Mouse (Mus musculus) heart, embryonic 12.5 days (tissue): ENCODE data around the gene Amn. TPM values are rescaled to one million over a fixed set of nuclear protein-coding genes. Genes with fewer than 3 reads are reported as not detected.

Experiments used
- ATAC-seq: fragments of 200-750 bp; cut with Nextera tagmentation; 2 replicates; pipeline ENCODE4 v1.8.0; 2017; ENCODE audit warnings: moderate TSS enrichment, moderate library complexity; ENCODE audit not compliant: insufficient number of reproducible peaks, low FRiP score
- H3K27ac ChIP-seq: fragments of 300-500 bp; sonication (generic); 2 replicates; pipeline ENCODE4 v1.5.1; 2016; ENCODE audit warnings: mild to moderate bottlenecking, moderate library complexity; ENCODE audit not compliant: poor library complexity, severe bottlenecking
- H3K27me3 ChIP-seq: fragments of 300-500 bp; sonication (generic); replicated peaks from 2 replicates; pipeline ENCODE4 v1.6.1; 2016; ENCODE audit warnings: mild to moderate bottlenecking, moderate library complexity
- H3K36me3 ChIP-seq: fragments of 300-500 bp; sonication (generic); 2 replicates; pipeline ENCODE4 v1.6.1; 2016; ENCODE audit warnings: mild to moderate bottlenecking, moderate library complexity
- H3K4me1 ChIP-seq: fragments of 300-500 bp; sonication (generic); replicated peaks from 2 replicates; pipeline ENCODE4 v1.6.1; 2016; ENCODE audit warnings: mild to moderate bottlenecking
- H3K4me2 ChIP-seq: fragments of 300-500 bp; sonication (generic); 2 replicates; pipeline ENCODE4 v1.6.1; 2016; ENCODE audit warnings: mild to moderate bottlenecking, moderate library complexity
- H3K4me3 ChIP-seq: fragments of 300-500 bp; sonication (generic); 2 replicates; pipeline ENCODE4 v1.5.1; 2016; ENCODE audit warnings: mild to moderate bottlenecking
- H3K9ac ChIP-seq: fragments of 300-500 bp; sonication (generic); 2 replicates; pipeline ENCODE4 v1.6.1; 2016; ENCODE audit warnings: mild to moderate bottlenecking, moderate library complexity
- H3K9me3 ChIP-seq: fragments of 300-500 bp; sonication (generic); replicated peaks from 2 replicates; pipeline ENCODE4 v1.6.1; 2016; ENCODE audit warnings: mild to moderate bottlenecking, moderate library complexity
- WGBS: fragments of 180-500 bp; shearing (Covaris S2); methylation state at CpG from one replicate; pipeline ENCODE4 v1.1.7; 2016; 5-methylcytosine and 5-hydroxymethylcytosine counted together
- polyA plus RNA-seq: library from polyadenylated mRNA; unstranded; fragments of >200 nt; fragmentation: Nextera tagmentation; extraction: Ambion mirVana; gene quantifications from 2 replicates; pipeline ENCODE4 v1.2.1, GENCODE M21; 2016

Amn gene
- polyA plus RNA-seq, 1 experiment from 2014 or later: 2.0 TPM

DNA sequence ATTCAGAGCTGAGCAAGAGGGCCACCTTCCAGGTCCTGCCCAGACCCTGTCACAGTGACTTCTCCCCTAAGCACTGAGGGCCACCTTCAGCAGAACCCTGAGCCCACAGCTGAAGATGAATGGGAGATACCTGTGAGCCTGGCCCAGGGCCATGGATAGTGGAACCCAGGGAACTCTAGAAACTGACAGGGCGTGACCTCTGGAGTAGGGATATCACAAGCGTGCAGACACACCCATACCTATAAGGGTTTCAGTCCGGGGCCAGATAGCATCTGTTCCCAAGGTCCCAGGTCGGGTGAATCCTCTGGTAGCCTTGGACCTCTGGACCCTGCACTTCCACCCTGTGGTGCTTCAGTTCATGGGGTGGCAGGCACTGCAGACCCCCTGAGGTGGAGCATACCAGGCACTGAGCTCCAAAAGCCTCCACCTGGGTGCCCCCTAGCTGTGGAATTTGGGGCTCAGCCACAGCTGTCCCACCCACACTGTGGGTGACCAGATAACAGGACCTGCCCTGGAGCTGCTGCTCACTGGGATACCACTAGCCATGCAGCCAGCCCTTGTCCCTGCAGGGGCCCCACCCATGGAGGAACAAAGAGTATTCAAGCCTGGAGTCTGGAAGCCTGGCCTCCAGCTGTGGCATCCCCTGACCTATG is 3.1 kb upstream of the Amn start:
- H3K27me3 ChIP-seq: peaks cover 55% of the 10 kb centered on the region
- ATAC-seq: no peak
- H3K36me3 ChIP-seq: peaks cover 18% of the 10 kb centered on the region
- 65% methylated on average over 4 of the region's 4 CpGs for WGBS
- no peak overlapping the region for H3K4me2 ChIP-seq
- H3K27ac ChIP-seq: no peak overlapping the region
- H3K9me3 ChIP-seq: no peaks in the 10 kb centered on the region
- no peak overlapping the region for H3K4me3 ChIP-seq
- peaks cover 18% of the 10 kb centered on the region for H3K4me1 ChIP-seq
- H3K9ac ChIP-seq: no peak overlapping the region

DNA sequence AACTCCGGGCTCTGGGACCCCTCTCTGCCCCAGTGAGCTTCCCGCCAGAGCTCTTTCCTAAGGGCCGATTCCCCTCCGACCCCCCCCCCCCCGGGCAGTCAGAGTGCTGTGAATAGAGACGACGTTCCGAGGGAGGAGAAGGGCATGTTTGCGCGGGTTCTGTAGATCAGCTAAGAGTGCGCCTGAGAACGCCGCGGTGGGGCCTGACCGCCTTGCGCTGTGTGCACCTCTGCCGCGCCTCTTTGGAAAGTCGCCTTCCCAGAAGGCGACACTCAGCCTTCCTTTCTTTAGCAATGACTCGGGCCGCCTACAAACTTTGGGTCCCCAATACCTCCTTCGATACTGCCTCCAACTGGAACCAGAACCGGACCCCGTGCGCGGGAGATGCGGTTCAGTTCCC is 511 bp downstream of the Amn start:
- peaks cover 39% of the 10 kb centered on the region for H3K4me1 ChIP-seq
- H3K9ac ChIP-seq: no peak overlapping the region
- no peaks in the 10 kb centered on the region for H3K9me3 ChIP-seq
- no peak overlapping the region for H3K27ac ChIP-seq
- H3K4me2 ChIP-seq: peak overlapping the region; percentile 16
- WGBS: 7% methylated on average over 28 of the region's 28 CpGs
- no peaks in the 10 kb centered on the region for H3K36me3 ChIP-seq
- peak overlapping the region; percentile 18 for H3K4me3 ChIP-seq
- H3K27me3 ChIP-seq: peaks cover 91% of the 10 kb centered on the region
- no peak for ATAC-seq

DNA sequence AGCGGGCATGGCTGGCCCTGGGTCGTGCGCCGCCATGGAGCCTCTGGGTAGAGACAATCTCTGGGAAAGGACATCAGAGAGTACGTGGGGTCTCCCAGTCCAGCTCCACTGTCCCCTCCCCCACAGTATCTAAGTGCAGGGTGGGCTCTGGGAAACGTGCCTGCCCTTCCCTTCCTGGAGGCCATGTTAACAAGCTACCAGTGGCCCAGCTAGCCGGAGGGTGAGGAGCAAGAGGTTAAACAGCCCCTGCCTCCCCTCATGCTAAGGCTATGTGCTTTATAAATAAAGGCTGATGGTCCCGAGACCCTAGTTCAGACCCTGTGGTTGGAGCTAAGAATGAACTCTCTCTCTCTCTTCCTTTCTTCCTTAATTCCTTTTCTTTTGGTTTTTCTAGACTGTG is 1.1 kb downstream of the Amn start:
- Histone ChIP-seq H3K9me3 (no peaks in the 10 kb centered on the region), H3K9ac (no peak overlapping the region), H3K27ac (no peak overlapping the region), H3K4me1 (peaks cover 41% of the 10 kb centered on the region), H3K36me3 (no peaks in the 10 kb centered on the region), H3K4me3 (peak overlapping the region; percentile 18; the same call in 1 of the 2 replicates), H3K27me3 (peaks cover 97% of the 10 kb centered on the region), H3K4me2 (peak overlapping the region; percentile 16)
- WGBS: 19% methylated on average over 8 of the region's 8 CpGs
- no peak for ATAC-seq

DNA sequence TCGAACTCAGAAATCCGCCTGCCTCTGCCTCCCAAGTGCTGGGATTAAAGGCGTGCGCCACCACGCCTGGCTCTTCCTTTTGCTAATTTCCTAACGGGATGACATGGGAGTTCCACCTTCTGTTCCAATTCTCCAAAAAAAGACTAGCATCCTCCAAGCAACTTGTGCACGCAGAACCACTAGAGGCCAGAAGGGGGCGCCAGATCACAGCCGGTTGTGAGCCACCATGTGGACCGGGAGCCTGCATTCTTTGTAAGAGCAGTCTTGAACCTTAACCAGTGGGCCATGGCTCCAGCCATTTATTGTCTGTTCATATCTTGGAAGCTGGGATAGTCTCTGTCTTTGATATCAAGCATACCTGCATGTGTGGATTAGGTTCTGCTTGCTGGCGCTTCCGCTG is 1.5 kb downstream of the Amn start:
- WGBS: 19% methylated on average over 12 of the region's 12 CpGs
- ATAC-seq: no peak
- no peak overlapping the region for H3K4me3 ChIP-seq

DNA sequence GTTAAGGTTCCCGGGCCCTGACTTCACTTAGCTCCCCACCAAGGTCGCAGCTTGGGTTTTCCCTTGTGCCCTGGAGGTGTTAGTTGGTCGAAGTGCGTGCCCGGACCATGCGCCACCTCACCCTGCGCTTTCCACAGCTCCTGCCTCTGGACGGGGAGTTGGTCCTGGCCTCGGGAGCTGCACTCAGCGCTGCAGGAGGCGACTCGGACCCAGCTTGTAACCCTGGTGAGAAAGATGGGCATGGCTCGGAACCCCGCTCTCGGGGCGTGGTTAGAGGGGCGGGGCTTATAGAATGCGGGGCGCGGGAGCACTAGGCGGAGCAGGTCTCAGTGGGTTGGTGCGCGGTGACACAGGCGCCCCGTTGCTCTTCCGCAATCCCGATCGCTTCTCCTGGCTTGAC is 3.1 kb downstream of the Amn start:
- peaks cover 38% of the 10 kb centered on the region for H3K4me1 ChIP-seq
- peak overlapping the region; percentile 53 for H3K4me3 ChIP-seq
- peak overlapping the region; percentile 89 for H3K4me2 ChIP-seq
- no peak overlapping the region for H3K27ac ChIP-seq
- WGBS: 3% methylated on average over 28 of the region's 28 CpGs
- H3K36me3 ChIP-seq: no peaks in the 10 kb centered on the region
- H3K9ac ChIP-seq: no peak overlapping the region
- H3K27me3 ChIP-seq: peaks cover 87% of the 10 kb centered on the region
- 0 out of 2 replicates have a peak, but pooled peaks have one; percentile 7 for ATAC-seq
- H3K9me3 ChIP-seq: peaks cover 4% of the 10 kb centered on the region; the same call in 1 of the 2 replicates

More for the DNA sequence above, 1.5 kb downstream of the Amn start:
- Histone ChIP-seq H3K9me3 (no peaks in the 10 kb centered on the region), H3K4me1 (peaks cover 41% of the 10 kb centered on the region), H3K4me2 (no peak overlapping the region), H3K27ac (no peak overlapping the region), H3K36me3 (no peaks in the 10 kb centered on the region), H3K9ac (no peak overlapping the region), H3K27me3 (peaks cover 99% of the 10 kb centered on the region)

DNA sequence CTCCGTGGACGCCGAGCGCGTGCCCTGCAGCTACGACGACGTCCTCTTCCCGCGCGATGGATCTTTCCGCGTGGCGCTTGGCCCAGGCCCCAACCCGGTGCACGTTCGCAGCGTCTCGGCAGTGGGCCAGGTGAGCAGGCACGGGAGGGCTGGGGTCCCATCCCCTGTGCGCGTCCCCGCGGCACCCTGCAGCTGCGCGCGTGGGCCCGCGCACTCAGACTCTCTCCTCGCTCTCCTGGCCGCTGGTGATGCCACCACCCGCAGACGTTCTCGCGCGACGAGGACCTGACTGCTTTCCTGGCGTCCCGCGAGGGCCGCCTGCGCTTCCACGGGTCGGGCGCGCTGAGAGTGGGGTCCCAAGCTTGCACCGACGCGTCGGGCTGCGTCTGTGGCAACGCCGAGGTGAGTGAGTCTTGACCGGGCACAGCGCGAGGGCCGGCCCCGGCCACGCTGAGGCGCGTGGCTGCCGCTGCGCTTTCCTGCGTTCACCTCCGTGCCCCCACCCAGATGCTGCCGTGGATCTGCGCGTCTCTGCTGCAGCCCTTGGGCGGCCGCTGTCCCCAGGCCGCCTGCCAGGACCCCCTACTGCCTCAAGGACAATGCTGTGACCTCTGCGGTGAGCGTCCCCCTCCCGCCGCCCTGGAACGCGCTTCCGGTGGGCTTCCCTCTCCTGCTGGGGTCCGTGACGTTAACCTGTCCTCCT is 3.7 kb downstream of the Amn start:
- H3K27ac ChIP-seq: no peak overlapping the region
- H3K9me3 ChIP-seq: peaks cover 8% of the 10 kb centered on the region; the same call in 1 of the 2 replicates
- peaks cover 81% of the 10 kb centered on the region for H3K27me3 ChIP-seq
- H3K36me3 ChIP-seq: no peaks in the 10 kb centered on the region
- 0 out of 2 replicates have a peak, but pooled peaks have one; percentile 24 for ATAC-seq
- peaks cover 38% of the 10 kb centered on the region for H3K4me1 ChIP-seq
- peak overlapping the region; percentile 47 for H3K9ac ChIP-seq
- peak overlapping the region; percentile 53 for H3K4me3 ChIP-seq
- H3K4me2 ChIP-seq: peak overlapping the region; percentile 89
- 4% methylated on average over 80 of the region's 80 CpGs for WGBS

DNA sequence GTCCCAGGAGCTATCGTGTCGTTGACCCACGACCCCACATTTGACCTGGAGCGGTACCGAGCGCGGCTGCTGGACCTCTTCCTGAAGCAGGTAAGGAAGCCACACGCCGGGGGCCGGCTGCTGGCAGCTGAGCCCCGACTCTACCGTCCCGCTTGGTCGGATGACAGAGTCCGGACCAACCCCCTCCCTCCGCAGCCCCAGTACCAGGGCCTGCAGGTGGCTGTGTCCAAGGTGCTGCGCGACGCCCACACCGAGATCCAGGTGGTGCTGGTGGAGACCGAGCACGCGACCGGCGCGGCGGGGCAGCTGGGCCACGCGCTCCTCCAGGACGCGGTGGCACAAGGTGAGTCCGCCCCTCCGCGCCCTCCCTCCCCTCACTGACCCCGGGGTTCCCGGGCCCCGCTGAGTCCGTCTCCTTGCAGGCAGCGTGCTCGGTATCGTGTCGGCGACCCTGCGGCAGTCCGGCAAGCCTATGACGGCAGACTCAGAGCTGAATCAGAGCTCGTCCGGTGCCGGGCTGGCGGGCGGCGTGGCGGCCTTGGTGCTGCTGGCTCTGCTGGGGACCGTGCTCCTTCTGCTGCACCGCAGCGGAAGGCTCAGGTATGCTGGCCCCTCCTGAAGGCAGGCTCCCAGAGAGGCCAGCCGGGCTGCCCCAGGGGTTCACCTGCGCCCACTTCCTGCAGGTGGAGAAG is 4.4 kb downstream of the Amn start:
- Histone ChIP-seq H3K27ac (no peak overlapping the region), H3K36me3 (no peaks in the 10 kb centered on the region), H3K4me2 (peak overlapping the region; percentile 89), H3K4me3 (peak overlapping the region; percentile 53), H3K4me1 (peaks cover 38% of the 10 kb centered on the region), H3K27me3 (peaks cover 74% of the 10 kb centered on the region), H3K9me3 (peaks cover 10% of the 10 kb centered on the region; the same call in 1 of the 2 replicates), H3K9ac (peak overlapping the region; percentile 47)
- 1% methylated on average over 58 of the region's 58 CpGs for WGBS
- no peak; the same call in 1 of the 2 replicates for ATAC-seq

DNA sequence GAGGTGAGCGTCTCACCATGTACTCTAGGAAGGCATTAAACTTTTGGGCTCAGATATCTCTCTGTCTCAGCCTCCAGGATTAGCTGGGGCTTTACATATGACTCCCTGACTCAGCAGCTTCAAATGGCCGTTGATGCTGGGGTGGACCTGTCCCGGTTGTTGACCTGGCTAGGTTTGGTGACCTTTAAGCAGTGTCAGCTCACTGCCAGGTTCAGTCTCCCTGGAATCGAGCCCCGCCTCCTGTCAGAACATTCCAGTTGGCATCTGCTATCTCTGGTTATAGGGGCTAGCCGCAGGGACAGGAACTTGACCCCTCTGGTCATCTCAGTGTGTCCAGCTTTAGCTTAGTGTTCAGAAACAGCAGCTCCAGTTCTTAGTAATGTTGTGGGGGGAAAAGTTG is 5.5 kb downstream of the Amn start:
- no peak overlapping the region for H3K4me2 ChIP-seq
- no peaks in the 10 kb centered on the region for H3K36me3 ChIP-seq
- no peak overlapping the region for H3K27ac ChIP-seq
- H3K4me3 ChIP-seq: no peak overlapping the region
- H3K4me1 ChIP-seq: peaks cover 30% of the 10 kb centered on the region
- H3K27me3 ChIP-seq: peaks cover 63% of the 10 kb centered on the region
- no peak overlapping the region for H3K9ac ChIP-seq
- no peak for ATAC-seq
- WGBS: 42% methylated on average over 6 of the region's 6 CpGs
- H3K9me3 ChIP-seq: peaks cover 10% of the 10 kb centered on the region; the same call in 1 of the 2 replicates

DNA sequence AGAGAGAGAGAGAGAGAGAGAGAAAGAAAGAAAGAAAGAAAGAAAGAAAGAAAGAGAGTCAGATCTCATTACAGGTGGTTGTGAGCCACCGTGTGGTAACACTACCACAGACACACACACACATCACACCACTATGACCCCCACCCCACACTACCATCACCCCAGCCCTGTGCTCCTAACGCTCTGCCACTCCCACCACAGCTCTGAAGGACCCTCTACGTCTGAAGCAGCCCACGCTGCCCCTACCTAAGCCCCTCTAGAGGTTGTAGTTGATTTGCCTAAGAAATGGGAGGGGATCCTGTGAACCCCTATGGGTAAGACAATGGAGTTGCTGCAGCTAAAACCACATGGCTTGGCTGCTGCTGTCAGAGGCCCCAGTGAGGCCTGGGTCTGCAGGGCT is 12.7 kb downstream of the Amn start:
- Histone ChIP-seq H3K4me1 (peaks cover 16% of the 10 kb centered on the region), H3K9me3 (peaks cover 10% of the 10 kb centered on the region; the same call in 1 of the 2 replicates), H3K9ac (0 out of 2 replicates have a peak overlapping the region, but pooled peaks have one; percentile 31), H3K4me2 (no peak overlapping the region), H3K27me3 (no peaks in the 10 kb centered on the region), H3K4me3 (no peak overlapping the region), H3K36me3 (no peaks in the 10 kb centered on the region), H3K27ac (no peak overlapping the region)
- 75% methylated on average over 4 of the region's 4 CpGs for WGBS
- ATAC-seq: no peak

DNA sequence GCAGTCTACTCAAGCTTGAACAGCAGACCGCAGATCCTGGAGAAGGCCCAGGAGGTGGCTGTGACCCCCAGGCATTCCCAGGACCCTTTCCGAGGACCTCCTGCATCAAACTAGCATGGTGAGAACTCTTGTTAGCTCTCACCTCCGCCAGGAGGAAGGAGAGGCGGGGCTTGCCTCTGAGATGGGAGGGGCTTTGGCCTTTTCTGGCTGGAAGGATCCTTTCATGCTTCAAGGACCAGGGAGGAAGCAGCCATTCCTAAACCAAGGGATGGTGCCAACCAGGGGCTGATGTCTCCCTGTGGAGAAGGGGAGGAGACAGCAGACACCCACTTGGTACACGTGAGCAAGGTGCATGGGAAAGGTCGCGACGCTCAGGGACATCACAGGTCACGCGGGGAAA is 13.6 kb downstream of the Amn start:
- ATAC-seq: no peak
- WGBS: 27% methylated on average over 10 of the region's 10 CpGs
- Histone ChIP-seq H3K4me1 (peaks cover 16% of the 10 kb centered on the region), H3K27me3 (no peaks in the 10 kb centered on the region), H3K9ac (no peak overlapping the region), H3K27ac (no peak overlapping the region), H3K4me2 (peak overlapping the region; percentile 50), H3K4me3 (no peak overlapping the region; the same call in 1 of the 2 replicates), H3K9me3 (0 out of 2 replicates have a peak, but pooled peaks cover 2% of the 10 kb centered on the region), H3K36me3 (no peaks in the 10 kb centered on the region)

DNA sequence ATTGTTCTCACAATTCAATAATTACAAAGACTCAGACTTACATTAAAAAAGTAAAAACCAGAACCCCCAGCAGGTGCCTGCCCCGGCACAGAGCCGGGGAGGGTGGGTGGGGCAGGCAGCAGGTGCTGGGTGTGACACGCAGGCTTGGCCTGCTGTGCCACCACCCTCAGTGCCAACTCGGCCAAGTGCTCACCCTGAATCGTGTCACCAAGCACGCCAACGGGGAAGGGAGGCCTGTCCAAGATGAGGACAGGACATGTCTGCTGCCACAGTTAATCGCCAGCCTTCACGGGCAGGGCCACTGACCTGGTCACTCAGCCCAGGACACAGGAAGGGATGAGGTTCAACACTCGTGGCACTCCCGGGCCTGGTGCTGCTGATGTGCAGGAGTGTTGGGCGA is 22.1 kb downstream of the Amn start:
- H3K4me2 ChIP-seq: no peak overlapping the region
- no peak for ATAC-seq
- peaks cover 75% of the 10 kb centered on the region for H3K36me3 ChIP-seq
- whole genome bisulfite sequencing: 88% methylated on average over 12 of the region's 12 CpGs
- H3K9ac ChIP-seq: no peak overlapping the region
- H3K27ac ChIP-seq: no peak overlapping the region
- no peaks in the 10 kb centered on the region for H3K9me3 ChIP-seq
- no peak overlapping the region for H3K4me3 ChIP-seq
- H3K27me3 ChIP-seq: no peaks in the 10 kb centered on the region
- no peaks in the 10 kb centered on the region for H3K4me1 ChIP-seq
